Mouse (Mus musculus): Measurements from ENCODE around the gene Ap5s1.
A peak's percentile ranks its signal among the peaks of the same experiment; 100 is the strongest.
"Not testable (repeated sequence)": the region's sequence is repeated elsewhere in the genome, so short reads cannot be mapped to it uniquely, and the experiment has no call there.

Ap5s1 gene

GRCm38 (mm10) chr2:131223569-131223968, 16.7 kb downstream of the Ap5s1 start:
- no peak for DNase-seq

- DNase-seq, result no peak
These were observed 18.3 kb downstream of the Ap5s1 start for GRCm38 (mm10) chr2:131225178-131225577.

- DNase-seq, result not testable (repeated sequence)
These were observed 19.8 kb downstream of the Ap5s1 start for GRCm38 (mm10) chr2:131226669-131227068.

GRCm38 (mm10) chr2:131227243-131227642, 20.4 kb downstream of the Ap5s1 start:
- no peak for DNase-seq

GRCm38 (mm10) chr2:131232558-131232957, 25.7 kb downstream of the Ap5s1 start:
- no peak for DNase-seq

GRCm38 (mm10) chr2:131233307-131234126, 26.6 kb downstream of the Ap5s1 start, which contains the start of gene Mavs:
Gene Mavs, plus strand, starts transcription at chr2:131234063.
- peak; percentile 86 for DNase-seq

GRCm38 (mm10) chr2:131234127-131234650, 27.3 kb downstream of the Ap5s1 start:
- no peak for DNase-seq

GRCm38 (mm10) chr2:131234970-131235635, 28.2 kb downstream of the Ap5s1 start:
- no peak for DNase-seq

GRCm38 (mm10) chr2:131242180-131242579, 35.3 kb downstream of the Ap5s1 start:
- DNase-seq, result no peak

GRCm38 (mm10) chr2:131242929-131243328, 36.1 kb downstream of the Ap5s1 start:
- no peak for DNase-seq

GRCm38 (mm10) chr2:131253681-131254328, 46.9 kb downstream of the Ap5s1 start:
- DNase-seq, result peak; percentile 24

- DNase-seq, result no peak
These were observed 47.4 kb downstream of the Ap5s1 start for GRCm38 (mm10) chr2:131254329-131254713.

GRCm38 (mm10) chr2:131255738-131256137, 48.9 kb downstream of the Ap5s1 start:
- DNase-seq, result no peak

GRCm38 (mm10) chr2:131258693-131259092, 51.8 kb downstream of the Ap5s1 start:
- DNase-seq, result no peak

- DNase-seq, result no peak
These were observed 53.8 kb downstream of the Ap5s1 start for GRCm38 (mm10) chr2:131260544-131261307.

GRCm38 (mm10) chr2:131261481-131262212, 54.8 kb downstream of the Ap5s1 start:
- DNase-seq, result no peak

GRCm38 (mm10) chr2:131262213-131262672, 55.4 kb downstream of the Ap5s1 start, which contains the start of gene Pank2:
Gene Pank2, plus strand, starts transcription at chr2:131262495.
- DNase-seq, result peak; percentile 96

All from right cerebral cortex, postnatal 4 days (tissue).